Mouse (Mus musculus) lung, embryonic 15.5 days (tissue): ENCODE data around the gene Rnf224. TPM values are rescaled to one million over a fixed set of nuclear protein-coding genes. Genes with fewer than 3 reads are reported as not detected.
"Not testable (repeated sequence)": the region's sequence is repeated elsewhere in the genome, so short reads cannot be mapped to it uniquely, and the experiment has no call there.

Source experiments
- ATAC-seq: fragments of 200-750 bp; cut with Nextera tagmentation; 2 replicates; pipeline ENCODE4 v1.8.0; 2017; ENCODE audit warnings: moderate number of reproducible peaks, borderline replicate concordance; ENCODE audit not compliant: low FRiP score, low TSS enrichment; ENCODE audit errors: extremely low read depth
- H3K27ac ChIP-seq: fragments of 300-500 bp; sonication (generic); 2 replicates; pipeline ENCODE4 v1.5.1; 2015; ENCODE audit warnings: moderate library complexity, mild to moderate bottlenecking, inconsistent platforms
- H3K27me3 ChIP-seq: fragments of 300-500 bp; sonication (generic); 2 replicates; pipeline ENCODE4 v1.6.1; 2015; ENCODE audit warnings: inconsistent platforms
- H3K36me3 ChIP-seq: fragments of 300-500 bp; sonication (generic); 2 replicates; pipeline ENCODE4 v1.6.1; 2015; ENCODE audit warnings: inconsistent platforms
- H3K4me1 ChIP-seq: fragments of 300-500 bp; sonication (generic); 2 replicates; pipeline ENCODE4 v1.6.1; 2015; ENCODE audit warnings: inconsistent platforms
- H3K4me2 ChIP-seq: fragments of 300-500 bp; sonication (generic); 2 replicates; pipeline ENCODE4 v1.6.1; 2015; ENCODE audit warnings: inconsistent platforms, mild to moderate bottlenecking, moderate library complexity
- H3K4me3 ChIP-seq: fragments of 300-500 bp; sonication (generic); 2 replicates; pipeline ENCODE4 v1.5.1; 2015; ENCODE audit warnings: mild to moderate bottlenecking, inconsistent platforms
- H3K9ac ChIP-seq: fragments of 300-500 bp; sonication (generic); 2 replicates; pipeline ENCODE4 v1.6.1; 2015; ENCODE audit warnings: inconsistent platforms
- H3K9me3 ChIP-seq: fragments of 300-500 bp; sonication (generic); 2 replicates; pipeline ENCODE4 v1.6.1; 2016; ENCODE audit warnings: inconsistent platforms
- WGBS: fragments of 180-500 bp; shearing (Covaris S2); methylation state at CpG from one replicate; pipeline ENCODE4 v1.1.7; 2015; 5-methylcytosine and 5-hydroxymethylcytosine counted together
- polyA plus RNA-seq: library from polyadenylated mRNA; unstranded; fragments of >200 nt; fragmentation: Nextera tagmentation; extraction: Ambion mirVana; gene quantifications from 2 replicates; pipeline ENCODE4 v1.2.1, GENCODE M21; 2015

The Rnf224 gene
- polyA plus RNA-seq, 1 experiment from 2014 or later: not detected

GRCm38 (mm10) chr2:25264851-25265250, 28.3 kb upstream of the Rnf224 start:
- H3K27me3 ChIP-seq: peaks cover 13% of the 10 kb centered on the region
- no peak overlapping the region for H3K9ac ChIP-seq
- peak overlapping the region; percentile 9; the same call in 1 of the 2 replicates for H3K4me2 ChIP-seq
- ATAC-seq: no peak
- peaks cover 6% of the 10 kb centered on the region for H3K36me3 ChIP-seq
- no peaks in the 10 kb centered on the region for H3K9me3 ChIP-seq
- WGBS: 65% methylated on average over 3 of the region's 3 CpGs
- peaks cover 39% of the 10 kb centered on the region for H3K4me1 ChIP-seq
- no peak overlapping the region for H3K4me3 ChIP-seq
- H3K27ac ChIP-seq: no peak overlapping the region

GRCm38 (mm10) chr2:25264286-25264660, 27.7 kb upstream of the Rnf224 start:
- Histone ChIP-seq H3K9me3 (no peaks in the 10 kb centered on the region), H3K4me3 (0 out of 2 replicates have a peak overlapping the region, but pooled peaks have one; percentile 70), H3K4me1 (peaks cover 39% of the 10 kb centered on the region), H3K4me2 (peak overlapping the region; percentile 99; the same call in 1 of the 2 replicates), H3K27me3 (peaks cover 13% of the 10 kb centered on the region), H3K9ac (no peak overlapping the region), H3K27ac (no peak overlapping the region), H3K36me3 (peaks cover 2% of the 10 kb centered on the region; the same call in 1 of the 2 replicates)
- ATAC-seq: no peak
- WGBS: 69% methylated on average over 5 of the region's 5 CpGs

GRCm38 (mm10) chr2:25263623-25264285, 27.2 kb upstream of the Rnf224 start:
- peaks cover 39% of the 10 kb centered on the region for H3K4me1 ChIP-seq
- peak overlapping the region; percentile 60 for H3K9ac ChIP-seq
- H3K4me3 ChIP-seq: peak overlapping the region; percentile 70
- H3K27me3 ChIP-seq: peaks cover 13% of the 10 kb centered on the region
- no peaks in the 10 kb centered on the region for H3K9me3 ChIP-seq
- no peak for ATAC-seq
- H3K4me2 ChIP-seq: peak overlapping the region; percentile 99
- H3K27ac ChIP-seq: no peak overlapping the region
- 20% methylated on average over 12 of the region's 12 CpGs for WGBS
- H3K36me3 ChIP-seq: no peaks in the 10 kb centered on the region

- H3K27ac ChIP-seq: 0 out of 2 replicates have a peak overlapping the region, but pooled peaks have one; percentile 34
- peak; percentile 39; the same call in 1 of the 2 replicates for ATAC-seq
- peaks cover 39% of the 10 kb centered on the region for H3K4me1 ChIP-seq
These were observed 26.4 kb upstream of the Rnf224 start for GRCm38 (mm10) chr2:25262795-25263622.

GRCm38 (mm10) chr2:25262291-25262767, 25.7 kb upstream of the Rnf224 start, which contains the start of gene Tprn:
TSS of gene Tprn (plus strand) at chr2:25262618.
- Histone ChIP-seq H3K4me3 (peak within 1 kb of the TSS; percentile 70), H3K4me2 (peak within 1 kb of the TSS; percentile 99), H3K27ac (0 out of 2 replicates have a peak within 1 kb of the TSS, but pooled peaks have one; percentile 34), H3K36me3 (no peaks in the 10 kb centered on the region), H3K9ac (peak within 1 kb of the TSS; percentile 60), H3K4me1 (peaks cover 39% of the 10 kb centered on the region), H3K9me3 (no peaks in the 10 kb centered on the region), H3K27me3 (peaks cover 13% of the 10 kb centered on the region)
- WGBS: under 1% methylated on average over 39 of the region's 39 CpGs
- peak; percentile 98 for ATAC-seq

More at GRCm38 (mm10) chr2:25262795-25263622, 26.4 kb upstream of the Rnf224 start:
- H3K9ac ChIP-seq: peak overlapping the region; percentile 60
- H3K9me3 ChIP-seq: no peaks in the 10 kb centered on the region
- H3K27me3 ChIP-seq: peaks cover 13% of the 10 kb centered on the region
- H3K4me2 ChIP-seq: peak overlapping the region; percentile 99
- under 1% methylated on average over 82 of the region's 82 CpGs for WGBS
- H3K36me3 ChIP-seq: no peaks in the 10 kb centered on the region
- peak overlapping the region; percentile 70 for H3K4me3 ChIP-seq

- H3K9me3 ChIP-seq: no peaks in the 10 kb centered on the region
- H3K9ac ChIP-seq: peak overlapping the region; percentile 21; the same call in 1 of the 2 replicates
- WGBS: 43% methylated on average over 12 of the region's 12 CpGs
- peak overlapping the region; percentile 99 for H3K4me2 ChIP-seq
- no peaks in the 10 kb centered on the region for H3K36me3 ChIP-seq
- H3K27ac ChIP-seq: no peak overlapping the region
- H3K4me3 ChIP-seq: peak overlapping the region; percentile 70
- peaks cover 13% of the 10 kb centered on the region for H3K27me3 ChIP-seq
- H3K4me1 ChIP-seq: peaks cover 42% of the 10 kb centered on the region
- no peak for ATAC-seq
These were observed 25.3 kb upstream of the Rnf224 start for GRCm38 (mm10) chr2:25261870-25262269.

- H3K36me3 ChIP-seq: no peaks in the 10 kb centered on the region
- no peak overlapping the region for H3K4me2 ChIP-seq
- no peak overlapping the region for H3K27ac ChIP-seq
- peaks cover 35% of the 10 kb centered on the region for H3K4me1 ChIP-seq
- no peaks in the 10 kb centered on the region for H3K9me3 ChIP-seq
- no peak overlapping the region for H3K9ac ChIP-seq
- 61% methylated on average over 2 of the region's 2 CpGs for WGBS
- H3K27me3 ChIP-seq: peaks cover 8% of the 10 kb centered on the region
- no peak for ATAC-seq
- H3K4me3 ChIP-seq: no peak overlapping the region
These were observed 22.3 kb upstream of the Rnf224 start for GRCm38 (mm10) chr2:25258887-25259286.

- H3K9ac ChIP-seq, H3K27ac ChIP-seq, H3K4me3 ChIP-seq, H3K4me2 ChIP-seq, H3K9me3 ChIP-seq, H3K36me3 ChIP-seq, H3K27me3 ChIP-seq, ATAC-seq: not testable (repeated sequence)
- WGBS: 84% methylated on average over 5 of the region's 5 CpGs
- H3K4me1 ChIP-seq: peaks cover 24% of the 10 kb centered on the region
These were observed 20.7 kb upstream of the Rnf224 start for GRCm38 (mm10) chr2:25257250-25257649.

- peak overlapping the region; percentile 71; the same call in 1 of the 2 replicates for H3K9ac ChIP-seq
- H3K4me2 ChIP-seq: peak overlapping the region; percentile 93
- not testable (repeated sequence) for H3K27me3 ChIP-seq, H3K9me3 ChIP-seq, ATAC-seq, H3K36me3 ChIP-seq, H3K27ac ChIP-seq
- peaks cover 21% of the 10 kb centered on the region for H3K4me1 ChIP-seq
- WGBS: 53% methylated on average over 12 of the region's 12 CpGs
- H3K4me3 ChIP-seq: peak overlapping the region; percentile 71
These were observed 20.0 kb upstream of the Rnf224 start for GRCm38 (mm10) chr2:25256443-25257109.

GRCm38 (mm10) chr2:25255284-25255779, 18.7 kb upstream of the Rnf224 start, which contains the start of gene Tmem203:
TSS of gene Tmem203 (plus strand) at chr2:25255439.
- Histone ChIP-seq H3K27me3 (no peaks in the 10 kb centered on the region), H3K27ac (peak within 1 kb of the TSS; percentile 54), H3K4me1 (peaks cover 21% of the 10 kb centered on the region), H3K36me3 (peaks cover 12% of the 10 kb centered on the region; the same call in 1 of the 2 replicates), H3K9ac (peak within 1 kb of the TSS; percentile 71), H3K4me2 (peak within 1 kb of the TSS; percentile 93), H3K4me3 (peak within 1 kb of the TSS; percentile 71), H3K9me3 (no peaks in the 10 kb centered on the region)
- peak; percentile 89 for ATAC-seq
- WGBS: 0% methylated on average over 39 of the region's 39 CpGs

GRCm38 (mm10) chr2:25252331-25252730, 15.7 kb upstream of the Rnf224 start:
- Histone ChIP-seq H3K36me3 (peaks cover 34% of the 10 kb centered on the region; the same call in 1 of the 2 replicates), H3K9ac (no peak overlapping the region), H3K27ac (no peak overlapping the region), H3K9me3 (no peaks in the 10 kb centered on the region), H3K4me3 (no peak overlapping the region), H3K4me1 (peaks cover 21% of the 10 kb centered on the region), H3K4me2 (no peak overlapping the region), H3K27me3 (no peaks in the 10 kb centered on the region)
- no peak for ATAC-seq
- 89% methylated on average over 1 of the region's 1 CpGs for WGBS
